Mouse (Mus musculus) CH12.LX (cell line): ENCODE data around the gene 9130019O22Rik. TPM values are rescaled to one million over a fixed set of nuclear protein-coding genes. Genes with fewer than 3 reads are reported as not detected.
A peak's percentile ranks its signal among the peaks of the same experiment; 100 is the strongest.

Source experiments
- DNase-seq: peaks from one replicate; pipeline ENCODE4 v3.0.0-alpha.2; 2013; ENCODE audit errors: extremely low read depth
- H3K27ac ChIP-seq: 2 replicates; pipeline ENCODE4 v1.5.1; 2012; ENCODE audit warnings: low read depth, mild to moderate bottlenecking, control low read depth, moderate library complexity; ENCODE audit not compliant: insufficient read depth
- H3K27me3 ChIP-seq: replicated peaks from 2 replicates; pipeline ENCODE3; 2012; ENCODE audit warnings: inconsistent platforms
- H3K36me3 ChIP-seq, 2 experiments: replicated peaks in 1 of 2; 2 replicates each; pipeline versions ENCODE3 to v1.6.1; 2012; ENCODE audit warnings: inconsistent platforms in 1 of 2, low read length in 1 of 2, mild to moderate bottlenecking in 1 of 2, mixed read lengths in 1 of 2, moderate library complexity in 1 of 2; ENCODE audit not compliant: control insufficient read depth in 1 of 2, insufficient read depth in 1 of 2
- H3K4me1 ChIP-seq, 2 experiments: 2 replicates each; pipeline ENCODE4 v1.6.1; 2012; ENCODE audit warnings: inconsistent platforms in 1 of 2, moderate library complexity in 1 of 2; ENCODE audit not compliant: insufficient read depth in 2 of 2, control insufficient read depth in 1 of 2
- H3K4me2 ChIP-seq: 2 replicates; pipeline ENCODE4 v1.6.1; 2012; ENCODE audit warnings: low read depth, mild to moderate bottlenecking, control low read depth; ENCODE audit not compliant: poor library complexity, insufficient read depth, severe bottlenecking
- H3K4me3 ChIP-seq, 3 experiments: fragments of 150-350 bp in 1 of 3; sonication (generic) in 1 of 3; replicated peaks in 1 of 3; 2 replicates each; pipeline versions ENCODE3 to v1.5.1; 2011 to 2012; ENCODE audit warnings: low read depth in 2 of 3, low read length in 2 of 3, mild to moderate bottlenecking in 2 of 3, moderate library complexity in 2 of 3, control low read depth in 1 of 3, improper control_type of control experiment in 1 of 3, inconsistent platforms in 1 of 3, mixed read lengths in 1 of 3; ENCODE audit not compliant: poor library complexity in 1 of 3
- H3K79me2 ChIP-seq: replicated peaks from 2 replicates; pipeline ENCODE4 v1.6.1; 2012; ENCODE audit warnings: mild to moderate bottlenecking, moderate library complexity; ENCODE audit not compliant: control insufficient read depth, poor library complexity, insufficient read depth, severe bottlenecking; ENCODE audit errors: extremely low read depth
- H3K9ac ChIP-seq: 2 replicates; pipeline ENCODE4 v1.6.1; 2012; ENCODE audit warnings: low read depth, mild to moderate bottlenecking, control low read depth, moderate library complexity; ENCODE audit not compliant: insufficient read depth
- H3K9me3 ChIP-seq: replicated peaks from 2 replicates; pipeline ENCODE3; 2012; ENCODE audit warnings: low read length, inconsistent platforms, mixed read lengths
- BHLHE40 ChIP-seq: IDR thresholded peaks from 2 replicates; pipeline ENCODE4 v1.6.1; 2011; ENCODE audit warnings: mild to moderate bottlenecking, low read depth, low read length, improper control_type of control experiment
- CHD1 ChIP-seq: IDR thresholded peaks from 2 replicates; pipeline ENCODE4 v1.6.1; 2012; ENCODE audit warnings: low read depth, low read length, improper control_type of control experiment, inconsistent platforms
- CHD2 ChIP-seq: IDR thresholded peaks from 2 replicates; pipeline ENCODE4 v1.6.1; 2011; ENCODE audit warnings: low read length, improper control_type of control experiment
- CTCF ChIP-seq, 2 experiments: IDR thresholded peaks in 1 of 2; conservative IDR thresholded peaks in 1 of 2; 2 replicates each; pipeline ENCODE4 v1.5.1; 2011 to 2012; ENCODE audit warnings: low read depth in 2 of 2, low read length in 2 of 2, improper control_type of control experiment in 1 of 2, inconsistent platforms in 1 of 2, mild to moderate bottlenecking in 1 of 2, moderate library complexity in 1 of 2
- E2F4 ChIP-seq: IDR thresholded peaks from 2 replicates; pipeline ENCODE4 v1.6.1; 2011; ENCODE audit warnings: low read depth, low read length, improper control_type of control experiment; ENCODE audit not compliant: insufficient replicate concordance
- ELF1 ChIP-seq: IDR thresholded peaks from 2 replicates; pipeline ENCODE4 v1.6.1; 2014; ENCODE audit warnings: low read depth, mild to moderate bottlenecking, inconsistent platforms, low read length, improper control_type of control experiment
- EP300 ChIP-seq: IDR thresholded peaks from 2 replicates; pipeline ENCODE4 v1.6.1; 2011; ENCODE audit warnings: low read length, improper control_type of control experiment
- ETS1 ChIP-seq: conservative IDR thresholded peaks from 2 replicates; pipeline ENCODE4 v1.6.1; 2012; ENCODE audit warnings: low read depth, mild to moderate bottlenecking, inconsistent platforms, low read length, improper control_type of control experiment, moderate library complexity
- GABPA ChIP-seq: IDR thresholded peaks from 2 replicates; pipeline ENCODE4 v1.6.1; 2012; ENCODE audit warnings: low read depth, low read length, improper control_type of control experiment, inconsistent platforms; ENCODE audit not compliant: insufficient replicate concordance
- HCFC1 ChIP-seq: IDR thresholded peaks from 2 replicates; pipeline ENCODE4 v1.6.1; 2012; ENCODE audit warnings: low read depth, mild to moderate bottlenecking, inconsistent platforms, low read length, improper control_type of control experiment
- IRF4 ChIP-seq: IDR thresholded peaks from 2 replicates; pipeline ENCODE4 v1.6.1; 2014; ENCODE audit warnings: low read depth, mild to moderate bottlenecking, inconsistent platforms, low read length, improper control_type of control experiment
- JUN ChIP-seq: IDR thresholded peaks from 2 replicates; pipeline ENCODE4 v1.6.1; 2011; ENCODE audit warnings: low read depth, mild to moderate bottlenecking, low read length, improper control_type of control experiment, moderate library complexity; ENCODE audit not compliant: insufficient read depth
- JUND ChIP-seq: conservative IDR thresholded peaks from 2 replicates; pipeline ENCODE4 v1.6.1; 2011; ENCODE audit warnings: low read depth, low read length, improper control_type of control experiment
- KAT2A ChIP-seq: IDR thresholded peaks from 2 replicates; pipeline ENCODE4 v1.6.1; 2012; ENCODE audit warnings: low read length, improper control_type of control experiment, inconsistent platforms; ENCODE audit not compliant: insufficient replicate concordance
- MAFK ChIP-seq: IDR thresholded peaks from 2 replicates; pipeline ENCODE4 v1.6.1; 2011; ENCODE audit warnings: low read length, improper control_type of control experiment; ENCODE audit not compliant: insufficient replicate concordance
- MAX ChIP-seq: IDR thresholded peaks from 2 replicates; pipeline ENCODE4 v1.6.1; 2011; ENCODE audit warnings: low read length, improper control_type of control experiment
- MAZ ChIP-seq: IDR thresholded peaks from 2 replicates; pipeline ENCODE4 v1.6.1; 2012; ENCODE audit warnings: low read depth, mild to moderate bottlenecking, inconsistent platforms, low read length, improper control_type of control experiment, moderate library complexity
- MEF2A ChIP-seq: IDR thresholded peaks from 2 replicates; pipeline ENCODE4 v1.6.1; 2014; ENCODE audit warnings: low read depth, mild to moderate bottlenecking, inconsistent platforms, low read length, improper control_type of control experiment, borderline replicate concordance
- MXI1 ChIP-seq: IDR thresholded peaks from 2 replicates; pipeline ENCODE4 v1.6.1; 2011; ENCODE audit warnings: mild to moderate bottlenecking, low read depth, low read length, improper control_type of control experiment
- MYC ChIP-seq: IDR thresholded peaks from 2 replicates; pipeline ENCODE4 v1.6.1; 2011; ENCODE audit warnings: low read depth, mild to moderate bottlenecking, improper control_type of control experiment, low read length
- NELFE ChIP-seq: IDR thresholded peaks from 2 replicates; pipeline ENCODE4 v1.6.1; 2011; ENCODE audit warnings: low read depth, low read length, improper control_type of control experiment
- NRF1 ChIP-seq: IDR thresholded peaks from 2 replicates; pipeline ENCODE4 v1.6.1; 2014; ENCODE audit warnings: low read depth, mild to moderate bottlenecking, inconsistent platforms, low read length, improper control_type of control experiment, moderate library complexity
- PAX5 ChIP-seq: IDR thresholded peaks from 2 replicates; pipeline ENCODE4 v1.6.1; 2012; ENCODE audit warnings: low read length, inconsistent platforms, mixed read lengths
- POLR2A ChIP-seq: IDR thresholded peaks from 2 replicates; pipeline ENCODE4 v1.6.1; 2011; ENCODE audit warnings: low read depth, mild to moderate bottlenecking, improper control_type of control experiment, low read length
- POLR2AphosphoS2 ChIP-seq: IDR thresholded peaks from 2 replicates; pipeline ENCODE4 v1.6.1; 2011; ENCODE audit warnings: low read depth, low read length, improper control_type of control experiment
- RAD21 ChIP-seq: IDR thresholded peaks from 2 replicates; pipeline ENCODE4 v1.6.1; 2011; ENCODE audit warnings: low read depth, mild to moderate bottlenecking, low read length, improper control_type of control experiment, moderate library complexity
- RCOR1 ChIP-seq: conservative IDR thresholded peaks from 2 replicates; pipeline ENCODE4 v1.6.1; 2012; ENCODE audit warnings: low read depth, mild to moderate bottlenecking, inconsistent platforms, low read length, improper control_type of control experiment
- SIN3A ChIP-seq: IDR thresholded peaks from 2 replicates; pipeline ENCODE4 v1.6.1; 2012; ENCODE audit warnings: low read length, improper control_type of control experiment, inconsistent platforms
- SMC3 ChIP-seq: IDR thresholded peaks from 2 replicates; pipeline ENCODE4 v1.6.1; 2011; ENCODE audit warnings: low read depth, low read length, improper control_type of control experiment
- TBP ChIP-seq: conservative IDR thresholded peaks from 2 replicates; pipeline ENCODE4 v1.6.1; 2011; ENCODE audit warnings: low read depth, low read length, improper control_type of control experiment
- TCF12 ChIP-seq: IDR thresholded peaks from 2 replicates; pipeline ENCODE4 v1.6.1; 2014; ENCODE audit warnings: low read depth, mild to moderate bottlenecking, inconsistent platforms, low read length, improper control_type of control experiment
- UBTF ChIP-seq: IDR thresholded peaks from 2 replicates; pipeline ENCODE4 v1.6.1; 2012; ENCODE audit warnings: low read depth, mild to moderate bottlenecking, inconsistent platforms, low read length, improper control_type of control experiment, moderate library complexity
- USF1 ChIP-seq: IDR thresholded peaks from 2 replicates; pipeline ENCODE4 v1.6.1; 2014; ENCODE audit warnings: low read depth, mild to moderate bottlenecking, inconsistent platforms, low read length, improper control_type of control experiment
- USF2 ChIP-seq: conservative IDR thresholded peaks from 2 replicates; pipeline ENCODE4 v1.6.1; 2011; ENCODE audit warnings: low read depth, low read length, improper control_type of control experiment
- ZC3H11A ChIP-seq: IDR thresholded peaks from 2 replicates; pipeline ENCODE4 v1.6.1; 2012; ENCODE audit warnings: low read depth, mild to moderate bottlenecking, inconsistent platforms, low read length, improper control_type of control experiment
- ZKSCAN1 ChIP-seq: IDR thresholded peaks from 2 replicates; pipeline ENCODE4 v1.6.1; 2012; ENCODE audit warnings: low read depth, inconsistent platforms, low read length, improper control_type of control experiment, borderline replicate concordance
- ZMIZ1 ChIP-seq: IDR thresholded peaks from 2 replicates; pipeline ENCODE4 v1.6.1; 2012; ENCODE audit warnings: low read depth, mild to moderate bottlenecking, inconsistent platforms, low read length, improper control_type of control experiment
- ZNF384 ChIP-seq: IDR thresholded peaks from 2 replicates; pipeline ENCODE4 v1.6.1; 2012; ENCODE audit warnings: low read depth, low read length, improper control_type of control experiment, inconsistent platforms
- dilution Hi-C: fragments of 300-500 bp; cut with MboI; formaldehyde crosslinking; loops from 2 replicates; pipeline ENCODE4 v1.14.3; 2020; ENCODE audit warnings: low sequenced_read_pairs; ENCODE audit not compliant: extremely low pct_unique_long_range_greater_than_20kb, extremely low pct_ligation_motif_present
- in situ Hi-C: fragments of 300-500 bp; cut with MboI; formaldehyde crosslinking; loops from 3 replicates; pipeline ENCODE4 v1.14.3; 2019; ENCODE audit warnings: low sequenced_read_pairs, low pct_ligation_motif_present, low pct_unique_long_range_greater_than_20kb, mixed read lengths
- polyA plus RNA-seq: library from polyadenylated mRNA; unstranded; fragments of >175 nt; gene quantifications from 2 replicates; pipeline ENCODE4 v1.2.1, GENCODE M21; 2012; ENCODE audit warnings: low read depth; ENCODE audit not compliant: insufficient read length
- total RNA-seq, 2 experiments: library from RNA; depleted of rRNA; stranded (reverse); fragments of 300-350 nt in 1 of 2; fragments of >200 nt in 1 of 2; gene quantifications; 2 replicates each; pipeline ENCODE4 v1.2.3; 2012 to 2014

Gene 9130019O22Rik
- total and polyA plus RNA-seq, 3 experiments = 3.3 to 4.2 (median 4.0) TPM

- H3K27ac ChIP-seq = peak within 1 kb of the TSS; percentile 40
- H3K4me3 ChIP-seq = peak within 1 kb of the TSS; percentile 69 to 84 (median 80)
- dilution Hi-C loops (no loop called here), in situ Hi-C loops (no loop called here)
- H3K27me3 ChIP-seq = peaks cover 8% of the 10 kb centered on the region
- peaks cover 0 to 11% of the 10 kb centered on the region in 2 experiments; a peak in 2 of 4 replicates for H3K4me1 ChIP-seq
- no peaks in the 10 kb centered on the region for H3K79me2 ChIP-seq
- H3K9me3 ChIP-seq = no peaks in the 10 kb centered on the region
- DNase-seq = peak; percentile 85
- TF ChIP-seq CTCF (conservative IDR thresholded peaks at IDR 0.05 in 1 of 2, IDR thresholded peaks at IDR 0.05 in 1 of 2; ENCODE audit: low read depth in 2 of 2, low read length in 2 of 2) (no peak), MAZ (peak; percentile 96), ETS1 (peak; percentile 24; the same call in 1 of the 2 replicates), NELFE (no peak), MAX (peak; percentile 23; the same call in 1 of the 2 replicates), SMC3 (no peak), PAX5 (no peak), KAT2A (peak; percentile 75; the same call in 1 of the 2 replicates), JUND (no peak), ZC3H11A (no peak), ZNF384 (no peak), CHD2 (peak; percentile 75), JUN (no peak), MYC (no peak), RCOR1 (0 out of 2 replicates have a peak, but pooled peaks have one; percentile 25), EP300 (no peak), ZMIZ1 (peak; percentile 21; the same call in 1 of the 2 replicates), ZKSCAN1 (no peak), TCF12 (no peak), RAD21 (no peak), USF2 (no peak), E2F4 (no peak), MAFK (no peak), NRF1 (no peak), HCFC1 (peak; percentile 91), USF1 (no peak), POLR2AphosphoS2 (no peak), BHLHE40 (no peak), TBP (no peak), SIN3A (peak; percentile 94), MEF2A (no peak), POLR2A (peak; percentile 49; the same call in 1 of the 2 replicates), GABPA (peak; percentile 62; the same call in 1 of the 2 replicates), IRF4 (no peak; the same call in 1 of the 2 replicates), MXI1 (peak; percentile 0; the same call in 1 of the 2 replicates), ELF1 (peak; percentile 65), UBTF (no peak), CHD1 (no peak)
- H3K36me3 ChIP-seq = peaks cover 10 to 24% of the 10 kb centered on the region in 2 experiments
- H3K9ac ChIP-seq = peak within 1 kb of the TSS; percentile 93
- H3K4me2 ChIP-seq = peak within 1 kb of the TSS; percentile 89
These were observed 41.2 kb downstream of the 9130019O22Rik start, which contains the start of gene Zfp768 for GRCm38 (mm10) chr7:127345512-127346325. Zfp768 (minus strand) TSS chr7:127345589.
